Mouse (Mus musculus) G1E (cell line): ENCODE results near the gene Dpp8. TPM values are rescaled to one million over a fixed set of nuclear protein-coding genes. Genes with fewer than 3 reads are reported as not detected.

Experiments used
- ATAC-seq: 2 replicates; pipeline ENCODE4 v1.8.0; 2016; ENCODE audit warnings: mild to moderate bottlenecking; ENCODE audit not compliant: insufficient number of reproducible peaks, poor library complexity, low FRiP score, severe bottlenecking; ENCODE audit errors: extremely low read depth
- DNase-seq: peaks from one replicate; pipeline ENCODE4 v3.0.0; 2012; ENCODE audit warnings: low spot score
- H3K27me3 ChIP-seq: 2 replicates; pipeline ENCODE4 v1.6.1; 2012; ENCODE audit warnings: mild to moderate bottlenecking, low read length, inconsistent platforms; ENCODE audit not compliant: insufficient read depth
- H3K36me3 ChIP-seq: replicated peaks from 2 replicates; pipeline ENCODE3; 2012; ENCODE audit warnings: mild to moderate bottlenecking, inconsistent platforms
- H3K4me1 ChIP-seq: 2 replicates; pipeline ENCODE4 v1.6.1; 2012; ENCODE audit warnings: low read depth, low read length, inconsistent platforms, mixed read lengths; ENCODE audit not compliant: insufficient read depth
- H3K4me3 ChIP-seq: 2 replicates; pipeline ENCODE4 v1.5.1; 2012; ENCODE audit warnings: low read depth, mild to moderate bottlenecking, inconsistent platforms, low read length, moderate library complexity, mixed read lengths
- H3K9me3 ChIP-seq: replicated peaks from 2 replicates; pipeline ENCODE4 v1.6.1; 2012; ENCODE audit warnings: inconsistent platforms
- CTCF ChIP-seq: IDR thresholded peaks from 2 replicates; pipeline ENCODE4 v1.5.1; 2012; ENCODE audit warnings: low read depth, low read length, inconsistent platforms, mixed read lengths
- GATA1 ChIP-seq: IDR thresholded peaks from 2 replicates; pipeline ENCODE4 v1.6.1; 2012; ENCODE audit warnings: borderline replicate concordance, low read length, inconsistent platforms, mixed read lengths
- GATA2 ChIP-seq: IDR thresholded peaks from 2 replicates; pipeline ENCODE4 v1.6.1; 2012; ENCODE audit warnings: low read depth, low read length, inconsistent platforms, borderline replicate concordance
- POLR2AphosphoS5 ChIP-seq: IDR thresholded peaks from 2 replicates; pipeline ENCODE4 v1.6.1; 2012; ENCODE audit warnings: low read depth, low read length, inconsistent platforms; ENCODE audit not compliant: insufficient replicate concordance
- TAL1 ChIP-seq: conservative IDR thresholded peaks from 2 replicates; pipeline ENCODE4 v1.6.1; 2012; ENCODE audit warnings: low read depth, low read length, inconsistent platforms, mixed read lengths
- polyA plus RNA-seq: library from polyadenylated mRNA; stranded (reverse); fragments of >175 nt; gene quantifications from 2 replicates; pipeline ENCODE4 v1.2.3, GENCODE M21; 2012
- total RNA-seq, 2 experiments: library from RNA; stranded (forward) in 1 of 2; stranded (reverse) in 1 of 2; fragments of 200-1000 nt in 1 of 2; fragments of >200 nt in 1 of 2; fragmentation: Nextera tagmentation in 1 of 2; gene quantifications; 2 replicates each; pipeline ENCODE4 v1.2.3; 2014 to 2017

Gene Dpp8
- total and polyA plus RNA-seq, 3 experiments = 13.6 to 137 (median 133) TPM

DNA sequence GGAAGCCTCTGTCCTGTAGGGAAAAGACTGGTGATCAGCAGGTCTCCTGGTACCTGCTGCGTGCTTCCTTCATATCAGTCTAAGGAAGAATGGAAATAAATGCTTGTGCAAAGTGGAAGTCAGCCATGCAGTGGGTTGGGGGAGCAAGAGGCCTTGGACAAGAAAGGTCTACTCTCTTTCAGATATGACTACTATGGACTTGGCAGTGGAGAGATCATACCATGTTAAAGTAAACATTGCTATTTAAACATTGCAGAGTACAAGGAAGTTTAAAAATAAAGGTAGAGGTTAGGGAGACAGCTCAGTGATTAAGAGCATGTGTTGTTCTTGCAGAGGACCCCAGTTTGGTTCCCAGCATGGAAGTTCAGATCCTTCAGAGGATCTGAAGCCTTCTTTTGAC is 75.7 kb downstream of the Dpp8 start:
- no peaks in the 10 kb centered on the region for H3K4me1 ChIP-seq
- ATAC-seq (no peak), DNase-seq (no peak)
- peaks cover 53% of the 10 kb centered on the region for H3K27me3 ChIP-seq
- H3K36me3 ChIP-seq = no peaks in the 10 kb centered on the region
- H3K9me3 ChIP-seq = no peaks in the 10 kb centered on the region
- H3K4me3 ChIP-seq = no peak overlapping the region
- TF ChIP-seq GATA1 (no peak), CTCF (no peak), POLR2AphosphoS5 (no peak), TAL1 (no peak), GATA2 (no peak)

DNA sequence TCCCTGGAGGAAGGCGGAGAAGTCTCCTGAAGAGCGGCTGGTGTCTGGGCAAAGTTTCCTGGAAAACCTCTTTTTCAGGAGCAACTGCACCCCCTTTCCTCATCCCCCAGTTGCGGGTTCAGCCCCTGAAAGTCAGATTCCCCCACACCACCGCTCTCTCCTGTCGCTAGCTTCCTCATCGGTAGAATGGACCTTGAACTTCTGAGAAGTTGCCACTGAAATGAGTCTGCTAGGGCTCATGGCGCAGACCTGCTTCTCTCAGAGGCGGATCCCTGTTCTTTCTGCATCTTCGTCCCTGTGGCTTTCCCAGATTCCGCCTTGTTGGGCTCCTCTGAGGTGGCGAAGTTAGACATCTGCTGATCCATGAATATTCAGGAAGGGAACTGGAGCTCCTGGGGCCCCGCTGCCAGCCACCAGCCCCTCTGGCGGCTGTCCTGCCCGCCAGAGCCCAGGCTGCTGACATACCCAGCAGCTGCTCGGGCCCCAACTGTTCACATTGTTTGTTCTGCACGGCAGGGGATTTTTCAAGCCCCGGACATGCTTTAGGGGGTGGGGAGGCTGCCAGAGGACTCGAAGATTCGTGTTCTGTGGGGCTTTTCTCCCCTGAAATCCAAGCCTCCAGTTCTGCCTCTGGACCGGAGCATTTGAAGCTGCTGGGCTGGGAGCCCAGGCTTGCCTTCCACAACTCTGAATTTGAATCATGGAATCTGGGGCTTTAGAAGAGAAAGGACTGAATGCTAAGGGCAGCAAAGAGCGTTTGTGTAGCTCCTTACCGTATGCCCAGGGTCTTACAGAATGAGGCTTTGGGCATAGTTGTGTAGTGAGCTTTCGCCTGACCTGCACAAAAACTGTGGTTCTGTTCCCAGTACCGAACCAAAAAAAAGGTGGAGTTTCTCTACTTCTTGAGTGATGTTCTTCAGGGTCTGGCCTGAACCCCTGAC is 77.2 kb downstream of the Dpp8 start:
- peaks cover 57% of the 10 kb centered on the region for H3K27me3 ChIP-seq

DNA sequence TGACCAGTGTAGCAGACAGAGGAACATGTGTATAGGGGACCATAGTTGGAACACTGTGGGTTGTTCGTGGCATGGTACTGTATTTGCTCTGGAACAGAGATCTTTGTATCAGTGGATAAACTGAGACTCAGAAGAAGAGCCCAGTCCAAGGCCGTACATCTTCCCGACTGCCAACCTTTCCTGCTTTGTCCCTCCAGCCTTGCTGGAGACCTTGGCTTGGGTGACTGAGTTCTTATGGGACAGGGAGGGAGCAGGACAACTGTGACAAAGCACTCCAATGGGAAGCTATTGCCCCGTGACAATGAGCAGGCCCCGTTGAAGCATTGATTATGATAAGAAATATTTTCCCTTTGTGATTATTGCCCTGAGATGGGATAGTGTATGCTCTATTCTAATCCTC is 79.5 kb downstream of the Dpp8 start:
- no peaks in the 10 kb centered on the region for H3K36me3 ChIP-seq
- peaks cover 68% of the 10 kb centered on the region for H3K27me3 ChIP-seq
- no peak for ATAC-seq
- no peak for DNase-seq
- H3K4me3 ChIP-seq = no peak overlapping the region
- no peak for TF ChIP-seq GATA2
- H3K4me1 ChIP-seq = no peaks in the 10 kb centered on the region
- H3K9me3 ChIP-seq = no peaks in the 10 kb centered on the region

More for the DNA sequence above, 77.2 kb downstream of the Dpp8 start:
- H3K9me3 ChIP-seq = no peaks in the 10 kb centered on the region
- H3K4me3 ChIP-seq = no peak overlapping the region
- no peak for TF ChIP-seq POLR2AphosphoS5
- no peak for TF ChIP-seq CTCF
- no peak for TF ChIP-seq GATA1
- TF ChIP-seq GATA2 = no peak
- TF ChIP-seq TAL1 = no peak
- no peak for DNase-seq
- no peak for ATAC-seq
- no peaks in the 10 kb centered on the region for H3K4me1 ChIP-seq
- no peaks in the 10 kb centered on the region for H3K36me3 ChIP-seq

DNA sequence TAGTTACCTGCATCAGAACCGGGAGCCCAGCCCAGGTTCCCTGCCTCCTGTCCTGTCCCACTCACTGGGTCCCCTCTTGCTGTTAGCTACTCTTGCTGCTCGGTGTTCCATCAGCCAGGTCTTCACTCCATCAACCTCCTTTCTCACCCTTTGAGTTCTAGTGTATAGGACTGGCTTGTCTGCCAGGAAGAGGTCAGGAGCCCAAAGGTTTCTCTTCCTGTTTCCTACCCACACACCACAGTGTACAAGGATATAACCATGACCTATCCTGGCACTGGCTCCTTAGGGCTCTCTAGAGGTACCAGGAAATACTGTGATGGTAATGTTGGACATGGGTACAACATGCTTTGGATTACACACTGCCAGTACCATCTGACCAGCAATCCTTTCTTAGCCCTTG is 81.5 kb downstream of the Dpp8 start:
- Histone ChIP-seq H3K4me1 (peaks cover 8% of the 10 kb centered on the region), H3K9me3 (no peaks in the 10 kb centered on the region), H3K36me3 (no peaks in the 10 kb centered on the region), H3K4me3 (no peak overlapping the region), H3K27me3 (peaks cover 75% of the 10 kb centered on the region)
- DNase-seq (no peak), ATAC-seq (no peak)
- TF ChIP-seq GATA2 (no peak), POLR2AphosphoS5 (no peak), GATA1 (no peak), CTCF (no peak), TAL1 (no peak)

DNA sequence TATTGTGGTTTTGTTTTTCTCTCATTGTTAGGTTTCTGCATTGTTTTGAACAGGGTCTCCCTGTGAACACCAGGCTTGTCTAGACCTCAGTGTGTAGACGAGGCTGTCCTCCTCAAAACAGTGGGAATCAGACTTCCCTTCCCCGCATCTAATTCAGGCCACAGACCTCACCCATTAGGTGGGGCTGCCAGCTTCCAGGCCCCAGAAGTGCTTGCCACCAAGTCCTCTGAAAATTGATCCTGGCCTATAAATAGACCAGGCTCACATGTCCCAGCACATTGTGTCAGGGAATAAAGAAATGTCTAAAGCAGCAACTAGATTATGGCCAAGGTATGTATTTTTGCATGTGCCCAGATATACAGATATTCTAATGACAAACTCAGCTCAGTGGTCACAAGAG is 83.7 kb downstream of the Dpp8 start:
- ATAC-seq = no peak

DNA sequence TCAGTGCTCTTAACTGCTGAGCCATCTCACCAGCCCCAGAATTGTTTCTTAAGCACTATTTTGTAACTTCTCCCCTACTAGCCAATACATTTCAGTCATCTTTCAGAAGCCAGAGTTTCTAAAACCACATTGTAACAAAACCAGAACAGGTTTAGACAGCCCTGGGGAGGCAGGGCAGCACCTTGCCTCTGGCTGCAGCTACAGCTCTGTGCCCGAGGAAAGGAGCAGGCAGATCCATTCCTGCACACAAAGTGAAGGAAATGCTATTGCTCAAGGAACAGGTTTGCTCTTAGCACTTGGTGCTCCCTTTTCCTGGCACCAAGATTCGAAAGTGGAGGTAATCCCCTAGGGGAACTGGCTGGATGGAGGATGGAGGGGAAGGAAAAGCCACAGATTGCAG is 85.3 kb downstream of the Dpp8 start:
- DNase-seq = no peak
- Histone ChIP-seq H3K4me3 (no peak overlapping the region), H3K4me1 (peaks cover 8% of the 10 kb centered on the region), H3K9me3 (no peaks in the 10 kb centered on the region), H3K36me3 (no peaks in the 10 kb centered on the region), H3K27me3 (peaks cover 68% of the 10 kb centered on the region)
- TF ChIP-seq CTCF = no peak
- ATAC-seq = no peak

More for the DNA sequence above, 83.7 kb downstream of the Dpp8 start:
- Histone ChIP-seq H3K36me3 (no peaks in the 10 kb centered on the region), H3K4me1 (peaks cover 8% of the 10 kb centered on the region), H3K27me3 (peaks cover 70% of the 10 kb centered on the region), H3K9me3 (no peaks in the 10 kb centered on the region), H3K4me3 (no peak overlapping the region)
- TF ChIP-seq GATA2 (no peak), TAL1 (no peak), GATA1 (no peak), POLR2AphosphoS5 (no peak), CTCF (no peak)
- no peak for DNase-seq

DNA sequence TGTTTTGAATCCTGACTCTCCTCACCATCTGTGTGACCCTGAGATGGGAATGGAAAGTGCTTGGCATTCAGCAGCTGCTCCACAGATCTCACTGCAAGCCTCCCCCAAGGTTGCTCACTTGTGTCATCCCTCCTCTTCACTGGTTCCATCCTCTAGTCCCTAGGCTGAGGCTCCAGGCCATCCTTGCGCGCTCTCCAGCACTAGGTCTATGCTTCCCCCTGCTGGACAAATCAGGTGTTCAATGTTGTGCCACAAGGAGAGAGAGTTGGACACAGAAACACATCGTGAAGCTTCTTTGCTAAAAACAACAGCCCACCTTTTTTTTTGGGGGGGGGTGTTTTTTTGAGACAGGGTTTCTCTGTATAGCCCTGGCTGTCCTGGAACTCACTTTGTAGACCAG is 88.7 kb downstream of the Dpp8 start:
- Histone ChIP-seq H3K27me3 (peaks cover 61% of the 10 kb centered on the region), H3K4me1 (peaks cover 8% of the 10 kb centered on the region), H3K36me3 (no peaks in the 10 kb centered on the region), H3K9me3 (no peaks in the 10 kb centered on the region), H3K4me3 (no peak overlapping the region)
- ATAC-seq = no peak
- TF ChIP-seq CTCF = peak; percentile 31; the same call in 1 of the 2 replicates
- TF ChIP-seq TAL1 = no peak
- no peak for TF ChIP-seq POLR2AphosphoS5
- no peak for TF ChIP-seq GATA2
- TF ChIP-seq GATA1 = no peak
- peak; percentile 58 for DNase-seq
